Mouse (Mus musculus): ENCODE results near the gene Fam169b. TPM values are rescaled to one million over a fixed set of nuclear protein-coding genes. Genes with fewer than 3 reads are reported as not detected.

The Fam169b gene
- polyA plus RNA-seq, 1 experiment from 2014 or later, result 0.64 TPM

- H3K9ac ChIP-seq (ENCODE audit: low read depth, low read length), result no peak overlapping the region
- H3K4me3 ChIP-seq (replicated peaks; ENCODE audit: low read depth, low read length), result no peak overlapping the region
- no peak overlapping the region for H3K4me2 ChIP-seq (ENCODE audit: low read length)
- H3K4me1 ChIP-seq (replicated peaks; ENCODE audit: insufficient read depth, low read length), result no peaks in the 10 kb centered on the region
- WGBS, result 49% methylated on average over 4 of the region's 4 CpGs
- no peak overlapping the region for H3K27ac ChIP-seq
- no peaks in the 10 kb centered on the region for H3K9me3 ChIP-seq (replicated peaks; ENCODE audit: low read length)
- ATAC-seq (replicated peaks; ENCODE audit: low FRiP score, low read depth) (no peak), DNase-seq (ENCODE audit: low spot score) (no peak)
- no peaks in the 10 kb centered on the region for H3K27me3 ChIP-seq (ENCODE audit: insufficient read depth, low read length)
- TF ChIP-seq CTCF (IDR thresholded peaks at IDR 0.05; ENCODE audit: low read depth), result no peak
- H3K36me3 ChIP-seq (ENCODE audit: insufficient read depth, low read length), result no peaks in the 10 kb centered on the region
Observed at GRCm38 (mm10) chr7:68245681-68246080, 28.0 kb upstream of the Fam169b start.

- H3K27me3 ChIP-seq (ENCODE audit: insufficient read depth, low read length), result no peaks in the 10 kb centered on the region
- ATAC-seq (replicated peaks; ENCODE audit: low FRiP score, low read depth), result no peak
- DNase-seq (ENCODE audit: low spot score), result no peak
- H3K4me3 ChIP-seq (replicated peaks; ENCODE audit: low read depth, low read length), result no peak overlapping the region
- WGBS, result 71% methylated on average over 8 of the region's 8 CpGs
- no peaks in the 10 kb centered on the region for H3K36me3 ChIP-seq (ENCODE audit: insufficient read depth, low read length)
- TF ChIP-seq CTCF (IDR thresholded peaks at IDR 0.05; ENCODE audit: low read depth), result no peak
- H3K4me2 ChIP-seq (ENCODE audit: low read length), result no peak overlapping the region
- H3K9me3 ChIP-seq (replicated peaks; ENCODE audit: low read length), result no peaks in the 10 kb centered on the region
- no peak overlapping the region for H3K27ac ChIP-seq
- no peaks in the 10 kb centered on the region for H3K4me1 ChIP-seq (replicated peaks; ENCODE audit: insufficient read depth, low read length)
- no peak overlapping the region for H3K9ac ChIP-seq (ENCODE audit: low read depth, low read length)
Observed at GRCm38 (mm10) chr7:68246249-68246648, 27.4 kb upstream of the Fam169b start.

- DNase-seq (ENCODE audit: low spot score) (no peak), ATAC-seq (replicated peaks; ENCODE audit: low FRiP score, low read depth) (no peak)
- Histone ChIP-seq H3K4me2 (ENCODE audit: low read length) (no peak overlapping the region), H3K9ac (ENCODE audit: low read depth, low read length) (no peak overlapping the region), H3K27me3 (ENCODE audit: insufficient read depth, low read length) (no peaks in the 10 kb centered on the region), H3K36me3 (ENCODE audit: insufficient read depth, low read length) (no peaks in the 10 kb centered on the region), H3K27ac (no peak overlapping the region), H3K4me3 (replicated peaks; ENCODE audit: low read depth, low read length) (no peak overlapping the region), H3K9me3 (replicated peaks; ENCODE audit: low read length) (no peaks in the 10 kb centered on the region), H3K4me1 (replicated peaks; ENCODE audit: insufficient read depth, low read length) (no peaks in the 10 kb centered on the region)
- WGBS, result 9% methylated on average over 1 of the region's 1 CpGs
- no peak for TF ChIP-seq CTCF (IDR thresholded peaks at IDR 0.05; ENCODE audit: low read depth)
Observed at GRCm38 (mm10) chr7:68250411-68250810, 23.2 kb upstream of the Fam169b start.

- Histone ChIP-seq H3K9ac (ENCODE audit: low read depth, low read length) (no peak overlapping the region), H3K9me3 (replicated peaks; ENCODE audit: low read length) (no peaks in the 10 kb centered on the region), H3K27me3 (ENCODE audit: insufficient read depth, low read length) (no peaks in the 10 kb centered on the region), H3K4me1 (replicated peaks; ENCODE audit: insufficient read depth, low read length) (no peaks in the 10 kb centered on the region), H3K4me2 (ENCODE audit: low read length) (no peak overlapping the region), H3K27ac (no peak overlapping the region), H3K4me3 (replicated peaks; ENCODE audit: low read depth, low read length) (no peak overlapping the region), H3K36me3 (ENCODE audit: insufficient read depth, low read length) (no peaks in the 10 kb centered on the region)
- ATAC-seq (replicated peaks; ENCODE audit: low FRiP score, low read depth) (no peak), DNase-seq (ENCODE audit: low spot score) (no peak)
- TF ChIP-seq CTCF (IDR thresholded peaks at IDR 0.05; ENCODE audit: low read depth), result no peak
- WGBS, result 83% methylated on average over 3 of the region's 3 CpGs
Observed at GRCm38 (mm10) chr7:68250902-68251301, 22.7 kb upstream of the Fam169b start.

- no peak overlapping the region for H3K27ac ChIP-seq
- 94% methylated on average over 2 of the region's 2 CpGs for whole genome bisulfite sequencing
Observed at GRCm38 (mm10) chr7:68257767-68258166, 15.9 kb upstream of the Fam169b start.

GRCm38 (mm10) chr7:68258326-68259150, 15.1 kb upstream of the Fam169b start:
- H3K9me3 ChIP-seq (replicated peaks; ENCODE audit: low read length), result no peaks in the 10 kb centered on the region
- DNase-seq (ENCODE audit: low spot score), result no peak
- H3K36me3 ChIP-seq (ENCODE audit: insufficient read depth, low read length), result no peaks in the 10 kb centered on the region
- peaks cover 9% of the 10 kb centered on the region for H3K4me1 ChIP-seq (replicated peaks; ENCODE audit: insufficient read depth, low read length)
- 86% methylated on average over 17 of the region's 17 CpGs for WGBS
- H3K4me3 ChIP-seq (replicated peaks; ENCODE audit: low read depth, low read length), result no peak overlapping the region
- ATAC-seq (replicated peaks; ENCODE audit: low FRiP score, low read depth), result no peak
- no peak overlapping the region for H3K27ac ChIP-seq
- no peak overlapping the region for H3K4me2 ChIP-seq (ENCODE audit: low read length)
- no peak overlapping the region for H3K9ac ChIP-seq (ENCODE audit: low read depth, low read length)
- no peak for TF ChIP-seq CTCF (IDR thresholded peaks at IDR 0.05; ENCODE audit: low read depth)
- no peaks in the 10 kb centered on the region for H3K27me3 ChIP-seq (ENCODE audit: insufficient read depth, low read length)

More at GRCm38 (mm10) chr7:68257767-68258166, 15.9 kb upstream of the Fam169b start:
- TF ChIP-seq CTCF (IDR thresholded peaks at IDR 0.05; ENCODE audit: low read depth), result no peak
- H3K27me3 ChIP-seq (ENCODE audit: insufficient read depth, low read length), result no peaks in the 10 kb centered on the region
- no peaks in the 10 kb centered on the region for H3K36me3 ChIP-seq (ENCODE audit: insufficient read depth, low read length)
- DNase-seq (ENCODE audit: low spot score) (no peak), ATAC-seq (replicated peaks; ENCODE audit: low FRiP score, low read depth) (no peak)
- no peak overlapping the region for H3K4me3 ChIP-seq (replicated peaks; ENCODE audit: low read depth, low read length)
- no peak overlapping the region for H3K9ac ChIP-seq (ENCODE audit: low read depth, low read length)
- H3K4me2 ChIP-seq (ENCODE audit: low read length), result no peak overlapping the region
- H3K9me3 ChIP-seq (replicated peaks; ENCODE audit: low read length), result no peaks in the 10 kb centered on the region
- peaks cover 7% of the 10 kb centered on the region for H3K4me1 ChIP-seq (replicated peaks; ENCODE audit: insufficient read depth, low read length)
